Mouse (Mus musculus): ENCODE results near the gene Dnaja2.

Dnaja2 gene

DNA sequence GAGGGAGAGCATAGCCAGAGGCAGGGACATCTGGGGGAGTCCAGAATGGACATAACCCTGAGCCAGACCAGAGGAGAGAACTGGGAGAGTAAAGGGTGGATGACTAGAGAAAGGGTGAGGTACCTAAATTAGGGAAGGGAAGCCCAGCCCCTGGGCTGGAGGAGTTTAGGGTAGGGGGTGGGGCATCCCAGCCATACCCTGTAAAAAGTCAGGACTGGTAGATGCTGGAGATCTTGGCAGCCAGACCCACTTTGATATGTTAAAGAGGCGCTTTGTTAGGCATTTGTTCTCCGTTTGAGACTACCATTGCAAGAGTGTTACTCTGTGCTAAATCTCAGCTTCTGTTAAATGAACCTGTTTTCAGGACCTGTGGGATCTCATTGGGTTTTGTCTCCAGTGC, 56.6 kb downstream of the Dnaja2 start:
- no peak for DNase-seq

DNA sequence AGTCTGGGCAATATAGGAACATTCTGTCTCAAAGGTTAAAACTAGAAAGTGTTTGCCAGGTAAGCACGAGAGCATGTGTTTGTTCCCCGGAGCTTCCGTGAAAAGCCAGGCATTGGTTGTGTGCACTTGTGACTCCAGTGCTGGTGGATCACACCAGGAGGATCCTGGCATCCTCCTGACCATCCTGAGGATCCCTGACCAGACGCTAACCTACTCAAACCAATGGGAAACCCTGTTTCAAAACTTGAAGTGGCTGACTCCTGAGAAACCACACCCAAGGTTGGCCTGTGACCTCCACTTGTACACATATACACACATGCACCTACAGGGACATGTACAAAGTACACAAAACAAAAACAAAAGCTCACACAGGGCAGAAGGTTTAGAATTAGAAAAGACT, 58.4 kb downstream of the Dnaja2 start:
- DNase-seq: no peak

DNA sequence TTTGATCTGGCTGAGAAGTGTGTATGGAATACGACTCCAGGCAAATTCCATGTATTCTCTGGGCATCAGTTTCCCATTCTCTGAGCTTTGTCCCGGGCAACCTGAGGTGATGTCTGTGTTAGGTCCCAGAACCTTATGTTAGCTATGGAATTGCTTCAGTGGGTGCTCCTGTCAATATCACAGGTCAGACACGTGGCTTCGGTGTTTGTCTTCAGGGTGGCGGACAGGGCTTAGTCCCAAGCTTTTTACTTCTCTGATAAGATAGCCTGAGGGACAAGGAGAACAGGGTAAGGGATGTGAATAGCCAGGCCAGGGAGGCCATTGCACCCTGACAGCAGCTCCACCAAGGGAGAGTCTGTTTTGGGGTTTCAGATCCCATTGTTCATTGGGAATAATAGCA, 59.0 kb downstream of the Dnaja2 start:
- DNase-seq: no peak

DNA sequence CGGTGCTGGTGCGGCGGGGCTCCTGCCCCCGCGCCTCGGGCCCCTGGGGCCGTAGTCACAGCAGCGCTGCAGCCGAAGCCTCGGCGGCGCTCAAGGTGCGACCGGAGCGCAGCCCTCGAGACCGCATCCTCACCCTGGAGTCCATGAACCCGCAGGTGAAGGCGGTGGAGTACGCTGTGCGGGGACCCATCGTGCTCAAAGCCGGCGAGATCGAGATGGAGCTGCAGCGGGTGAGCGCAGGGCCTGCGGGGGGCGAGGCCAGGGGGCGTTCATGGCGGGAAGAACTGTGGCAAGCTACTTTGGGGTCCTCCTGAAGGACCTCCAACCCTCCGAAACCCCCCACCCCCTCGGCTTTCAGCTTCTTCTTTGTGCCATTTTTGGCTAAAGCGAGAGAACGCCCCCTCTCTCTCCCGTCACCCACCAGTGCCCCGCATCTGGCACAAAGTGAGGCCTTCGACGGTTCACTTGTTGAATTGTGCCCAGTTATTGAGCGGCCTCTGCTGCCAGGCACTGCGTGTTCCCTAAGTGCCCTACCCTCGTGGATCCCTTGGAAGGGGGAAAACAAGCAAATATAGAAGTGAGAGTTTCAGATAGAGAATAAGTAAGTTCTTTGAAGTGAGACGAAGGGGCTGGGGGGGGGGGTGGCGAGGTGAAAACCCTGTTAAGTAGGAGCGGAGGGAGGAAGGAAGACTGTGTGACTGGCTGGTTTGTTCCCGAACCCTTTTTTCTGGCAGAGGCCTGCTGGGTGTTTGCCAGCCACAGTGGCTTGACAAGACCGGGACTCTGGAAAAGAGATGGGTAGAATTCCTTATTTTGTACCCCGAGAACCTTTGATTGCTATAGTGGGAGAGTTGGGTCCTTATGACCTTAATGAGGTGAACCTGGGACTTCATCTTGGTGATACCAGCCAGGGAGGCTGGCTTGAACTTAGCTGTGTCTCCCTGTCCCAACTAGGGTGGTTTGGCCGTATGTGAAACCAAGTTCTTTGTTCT, 61.9 kb downstream of the Dnaja2 start:
- DNase-seq: peak; percentile 25

DNA sequence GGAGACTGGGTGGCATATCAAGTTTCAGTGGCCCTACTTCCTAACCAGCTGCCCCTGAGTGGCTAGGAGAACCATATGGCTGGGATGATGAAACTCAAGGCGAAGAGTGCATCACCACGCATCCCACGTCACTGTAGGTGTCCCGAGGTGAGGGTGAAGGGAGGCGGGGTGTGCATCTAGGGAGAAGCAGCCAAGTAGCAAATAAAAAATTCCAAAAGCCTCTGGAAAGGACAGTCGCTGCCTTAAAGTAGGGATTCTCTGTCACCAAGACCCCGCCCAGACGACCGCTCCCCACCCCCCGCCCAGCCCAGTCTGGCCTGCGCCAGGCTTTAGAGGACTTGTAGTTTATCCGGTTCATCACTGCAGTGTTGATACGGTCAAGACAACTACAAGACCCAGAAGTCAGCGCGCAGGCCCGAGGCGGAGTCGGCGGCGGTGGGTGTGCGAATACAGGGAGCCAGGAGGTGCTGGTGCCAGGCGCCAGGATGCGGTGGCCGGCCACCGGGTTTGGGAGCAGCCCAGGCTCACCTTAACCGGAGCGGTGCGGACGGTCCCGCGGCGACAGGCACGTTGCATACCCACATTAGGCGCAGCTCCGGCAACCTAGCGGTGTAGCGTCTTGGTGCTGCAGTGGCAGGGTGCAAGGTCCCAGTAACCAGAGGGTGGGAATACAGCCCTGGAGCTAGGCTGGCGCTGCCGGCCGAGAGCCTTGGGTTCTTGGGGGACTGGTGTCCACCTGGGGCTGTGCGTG, 62.8 kb downstream of the Dnaja2 start, which contains the start of gene Gpt2:
Gene Gpt2, plus strand, starts transcription at position 452 of the 751 bp plus-strand sequence.
- DNase-seq: peak; percentile 92

DNA sequence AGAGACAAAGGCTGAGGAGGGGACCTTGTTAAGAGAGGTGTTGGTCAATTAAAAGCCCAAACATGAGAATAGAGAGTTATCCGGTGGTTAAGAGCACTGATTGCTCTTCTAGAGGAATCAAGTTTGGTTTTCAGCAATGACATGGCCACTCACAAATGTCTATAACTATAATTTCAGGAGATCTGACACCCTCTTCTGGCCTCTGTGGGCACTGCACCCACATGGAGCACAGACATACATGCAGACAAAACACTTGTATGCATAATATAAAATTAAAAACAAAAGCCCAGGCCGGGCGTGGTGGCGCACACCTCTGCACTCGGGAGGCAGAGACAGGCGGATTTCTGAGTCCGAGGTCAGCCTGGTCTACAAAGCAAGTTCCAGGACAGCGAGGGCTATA, 65.6 kb downstream of the Dnaja2 start:
- no peak for DNase-seq

DNA sequence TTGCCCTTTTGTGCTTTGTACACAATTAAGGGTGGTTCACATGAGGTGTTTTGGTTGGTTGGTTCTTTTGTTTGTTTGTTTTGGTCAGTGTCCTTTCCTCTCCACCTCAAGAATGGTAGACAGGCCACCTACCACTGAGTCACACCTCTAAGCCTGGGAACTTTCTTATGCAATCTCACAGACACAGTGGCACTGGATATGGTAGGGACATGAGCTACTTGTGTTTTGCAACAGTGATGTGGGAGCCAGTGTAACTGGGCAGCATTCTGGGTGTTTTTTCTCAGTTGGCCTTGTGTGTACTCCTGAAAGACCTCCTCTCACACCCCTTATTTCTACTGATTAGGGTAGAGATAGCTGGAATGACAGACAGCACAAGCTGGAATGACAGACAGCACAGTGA, 66.5 kb downstream of the Dnaja2 start:
- DNase-seq: no peak

DNA sequence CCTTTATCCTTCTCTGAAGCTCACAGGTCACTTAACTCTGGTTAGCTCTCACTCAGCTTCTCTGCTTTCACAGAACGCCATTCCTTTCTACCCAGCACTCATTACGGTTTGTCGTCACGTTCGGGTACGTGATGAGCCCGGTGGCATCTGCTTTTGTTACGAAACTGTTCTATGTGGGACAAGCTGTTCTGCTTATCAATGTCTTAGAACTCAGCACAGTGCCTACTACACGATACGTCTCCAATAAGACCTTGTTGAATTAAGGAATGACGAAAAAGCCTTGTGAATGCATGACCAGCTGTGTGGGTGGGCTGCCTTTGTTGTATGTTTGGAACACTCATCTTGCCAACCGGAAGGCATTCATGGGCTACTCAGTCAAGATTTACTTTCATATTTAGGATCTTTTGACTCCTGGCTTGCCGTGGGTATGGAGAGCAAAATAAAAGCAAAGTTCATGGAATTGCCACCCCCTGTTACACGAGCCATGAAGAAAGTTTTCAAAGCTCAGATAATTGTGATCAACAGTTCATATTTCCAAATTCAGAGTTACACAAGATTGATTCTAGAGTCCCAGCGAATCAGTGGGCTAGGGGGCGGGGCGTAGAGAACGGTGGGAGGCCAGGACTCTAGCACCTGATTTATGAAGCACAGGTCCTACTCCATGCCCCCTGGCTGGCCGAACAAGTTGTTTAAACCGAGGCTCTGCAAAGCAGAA, 67.1 kb downstream of the Dnaja2 start:
- no peak for DNase-seq
